Mouse (Mus musculus): Measurements from ENCODE around the gene Ccdc88a.

- TF ChIP-seq CTCF (IDR thresholded peaks at IDR 0.05; ENCODE audit: control insufficient read depth, insufficient read depth, low read length) = no peak
- no peak for TF ChIP-seq POLR2A (IDR thresholded peaks at IDR 0.05; ENCODE audit: borderline replicate concordance, control insufficient read depth, low read depth, low read length)
Observed at GRCm38 (mm10) chr11:29538201-29538600, 164.7 kb downstream of the Ccdc88a start.

Data from bone marrow, adult 2 months (tissue).